Mouse (Mus musculus) liver, embryonic 12.5 days (tissue): ENCODE data around the gene Uhrf1. TPM values are rescaled to one million over a fixed set of nuclear protein-coding genes. Genes with fewer than 3 reads are reported as not detected.
A peak's percentile ranks its signal among the peaks of the same experiment; 100 is the strongest.

Experiments used
- ATAC-seq: fragments of 200-750 bp; cut with Nextera tagmentation; 2 replicates; pipeline ENCODE4 v1.8.0; 2017; ENCODE audit warnings: moderate number of reproducible peaks, mild to moderate bottlenecking, moderate library complexity
- H3K27ac ChIP-seq: fragments of 300-500 bp; sonication (generic); 2 replicates; pipeline ENCODE4 v1.5.1; 2016; ENCODE audit warnings: mild to moderate bottlenecking
- H3K27me3 ChIP-seq: fragments of 300-500 bp; sonication (generic); replicated peaks from 2 replicates; pipeline ENCODE4 v1.6.1; 2016; ENCODE audit warnings: mild to moderate bottlenecking, moderate library complexity
- H3K36me3 ChIP-seq: fragments of 300-500 bp; sonication (generic); 2 replicates; pipeline ENCODE4 v1.6.1; 2016; ENCODE audit warnings: mild to moderate bottlenecking, moderate library complexity
- H3K4me1 ChIP-seq: fragments of 300-500 bp; sonication (generic); 2 replicates; pipeline ENCODE4 v1.6.1; 2016
- H3K4me2 ChIP-seq: fragments of 300-500 bp; sonication (generic); 2 replicates; pipeline ENCODE4 v1.6.1; 2016; ENCODE audit warnings: mild to moderate bottlenecking, moderate library complexity
- H3K4me3 ChIP-seq: fragments of 300-500 bp; sonication (generic); 2 replicates; pipeline ENCODE4 v1.5.1; 2016; ENCODE audit warnings: mild to moderate bottlenecking, moderate library complexity
- H3K9ac ChIP-seq: fragments of 300-500 bp; sonication (generic); 2 replicates; pipeline ENCODE4 v1.6.1; 2016; ENCODE audit warnings: mild to moderate bottlenecking, moderate library complexity
- H3K9me3 ChIP-seq: fragments of 300-500 bp; sonication (generic); replicated peaks from 2 replicates; pipeline ENCODE4 v1.6.1; 2016; ENCODE audit warnings: mild to moderate bottlenecking, moderate library complexity
- WGBS: fragments of 180-500 bp; shearing (Covaris S2); methylation state at CpG from one replicate; pipeline ENCODE4 v1.1.7; 2016; ENCODE audit not compliant: insufficient replicate concordance; 5-methylcytosine and 5-hydroxymethylcytosine counted together
- polyA plus RNA-seq: library from polyadenylated mRNA; unstranded; fragments of >200 nt; fragmentation: Nextera tagmentation; extraction: Ambion mirVana; gene quantifications from 2 replicates; pipeline ENCODE4 v1.2.1, GENCODE M21; 2016

Gene Uhrf1
- polyA plus RNA-seq, 1 experiment from 2014 or later = 154 TPM

DNA sequence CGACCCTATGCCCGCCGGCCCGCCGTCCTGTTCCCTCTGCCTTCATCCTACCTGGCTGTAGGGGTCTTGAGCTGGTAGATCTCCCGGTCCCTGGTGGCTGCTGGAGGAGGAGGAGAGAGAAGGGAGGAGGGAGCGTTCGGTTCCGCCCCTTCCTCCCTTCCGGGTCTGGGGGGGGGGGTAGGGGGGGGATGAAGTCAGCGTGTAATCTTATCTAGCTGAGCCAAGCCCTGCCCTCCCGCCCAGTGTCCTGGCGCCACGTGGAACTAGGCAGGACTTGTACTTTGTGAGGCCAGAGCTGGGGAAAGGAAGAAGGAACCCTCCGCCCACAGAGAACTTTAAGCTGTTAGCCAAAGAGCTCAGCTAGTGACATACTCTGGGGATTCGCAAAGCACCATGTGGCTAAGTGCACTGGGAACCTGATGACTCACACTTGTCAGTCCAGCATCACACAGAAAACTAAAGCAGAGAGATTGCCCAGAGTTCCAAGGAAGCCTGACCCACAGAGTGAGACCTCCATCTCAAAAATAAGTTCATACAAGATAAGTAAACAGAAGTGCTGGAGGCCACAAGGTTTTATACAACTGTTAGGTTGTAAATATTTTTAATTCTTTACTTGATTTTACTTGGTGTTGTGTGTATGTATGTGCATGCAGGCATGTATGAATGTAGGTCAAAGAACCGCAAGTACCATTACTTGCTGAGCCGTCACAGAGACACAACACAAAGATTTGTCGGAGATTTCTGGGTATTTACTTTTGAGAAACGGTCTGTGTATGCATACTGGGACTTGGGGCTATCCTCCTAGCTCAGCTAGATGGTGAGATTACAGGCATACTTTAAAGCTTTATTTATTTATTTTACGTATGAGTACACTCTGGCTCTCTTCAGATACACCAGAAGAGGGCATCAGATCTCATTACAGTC, 26.2 kb upstream of the Uhrf1 start, which contains the start of gene Ticam1:
TSS of gene Ticam1 (minus strand) at position 144 of the 924 bp plus-strand sequence.
- peak within 1 kb of the TSS; percentile 74 for H3K4me3 ChIP-seq
- H3K9ac ChIP-seq = peak within 1 kb of the TSS; percentile 87
- H3K27me3 ChIP-seq = no peaks in the 10 kb centered on the region
- peak within 1 kb of the TSS; percentile 92 for H3K27ac ChIP-seq
- H3K9me3 ChIP-seq = no peaks in the 10 kb centered on the region
- peak within 1 kb of the TSS; percentile 91 for H3K4me2 ChIP-seq
- ATAC-seq = peak; percentile 89
- H3K36me3 ChIP-seq = peaks cover 45% of the 10 kb centered on the region
- H3K4me1 ChIP-seq = peaks cover 72% of the 10 kb centered on the region
- 3% methylated on average over 21 of the region's 21 CpGs for WGBS

DNA sequence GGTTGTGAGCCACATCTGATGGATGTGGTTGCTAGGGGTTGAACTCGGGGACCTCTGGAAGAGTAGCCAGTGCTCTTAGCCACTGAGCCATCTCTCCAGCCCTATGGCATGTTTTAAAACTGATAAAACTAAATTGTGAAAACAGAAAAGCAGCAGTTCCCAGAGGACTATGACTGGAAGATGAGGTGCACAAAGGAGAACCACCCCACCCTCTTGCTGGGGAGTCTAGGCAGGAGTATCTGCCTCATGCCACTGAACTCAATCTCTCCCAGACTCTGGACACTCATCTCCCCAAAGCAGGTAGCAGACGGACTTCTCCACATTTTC, 25.6 kb upstream of the Uhrf1 start:
- peaks cover 72% of the 10 kb centered on the region for H3K4me1 ChIP-seq
- no peaks in the 10 kb centered on the region for H3K9me3 ChIP-seq
- 22% methylated on average over 2 of the region's 2 CpGs for WGBS
- peak overlapping the region; percentile 92 for H3K27ac ChIP-seq
- no peaks in the 10 kb centered on the region for H3K27me3 ChIP-seq
- peak overlapping the region; percentile 91 for H3K4me2 ChIP-seq
- peaks cover 43% of the 10 kb centered on the region for H3K36me3 ChIP-seq
- H3K9ac ChIP-seq = peak overlapping the region; percentile 87
- peak overlapping the region; percentile 74 for H3K4me3 ChIP-seq
- ATAC-seq = peak; percentile 3; the same call in 1 of the 2 replicates

DNA sequence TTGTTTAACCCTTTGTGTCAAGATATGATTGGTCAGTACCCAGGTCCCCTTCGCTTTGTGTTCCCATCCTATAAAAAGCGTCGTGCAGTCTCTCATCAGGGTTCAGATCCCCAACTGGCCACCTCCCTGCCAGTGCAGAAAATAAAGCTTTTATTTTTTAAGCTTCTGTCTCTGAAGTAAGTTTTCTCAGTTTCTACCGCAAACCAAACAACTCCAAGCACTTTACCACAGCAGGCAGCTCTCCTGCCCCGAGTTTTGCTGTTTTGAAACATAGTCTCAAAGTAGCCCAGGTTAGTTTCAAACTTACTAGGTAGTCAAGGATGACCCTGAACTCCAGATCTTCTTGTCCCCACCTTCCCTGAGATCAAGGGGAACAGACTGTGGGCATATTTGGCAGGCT, 24.8 kb upstream of the Uhrf1 start:
- no peak for ATAC-seq
- Histone ChIP-seq H3K4me1 (peaks cover 73% of the 10 kb centered on the region), H3K27ac (peak overlapping the region; percentile 92), H3K9ac (no peak overlapping the region), H3K9me3 (no peaks in the 10 kb centered on the region), H3K27me3 (no peaks in the 10 kb centered on the region), H3K4me3 (no peak overlapping the region), H3K4me2 (peak overlapping the region; percentile 91; the same call in 1 of the 2 replicates), H3K36me3 (peaks cover 45% of the 10 kb centered on the region)
- WGBS = 87% methylated on average over 5 of the region's 5 CpGs

DNA sequence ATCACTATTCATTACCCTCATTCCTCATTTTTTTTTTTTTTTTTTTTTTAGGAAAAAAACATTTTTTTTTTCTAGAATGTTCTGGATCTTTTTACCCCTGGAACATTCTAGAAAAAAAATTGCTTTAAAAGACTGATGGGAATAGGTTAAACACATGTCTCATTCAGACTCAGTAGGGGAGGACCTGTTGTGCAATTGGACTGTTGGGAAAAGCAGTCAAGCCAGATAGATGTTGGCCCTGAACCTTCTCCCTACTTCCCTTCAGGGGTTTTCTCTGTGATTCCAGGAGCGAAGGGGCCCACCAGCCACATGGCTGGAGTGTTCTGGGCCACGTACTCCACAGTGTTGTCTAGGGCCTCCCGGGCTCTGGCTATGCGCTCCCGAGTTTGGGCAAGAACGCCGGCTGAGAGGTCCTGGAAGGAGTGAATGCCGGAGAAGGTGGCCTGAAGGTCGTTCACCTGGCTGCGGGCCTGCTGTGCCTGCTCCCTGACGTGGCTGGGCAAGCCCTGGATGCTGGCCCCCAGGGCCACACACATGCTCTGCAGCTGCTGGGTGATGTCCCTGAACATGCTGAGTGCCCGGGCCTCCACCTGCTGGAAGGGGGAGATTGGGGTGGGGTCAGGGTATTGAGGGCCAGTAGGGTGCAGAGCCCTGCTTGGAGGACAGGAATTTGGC, 23.5 kb upstream of the Uhrf1 start:
- no peak overlapping the region for H3K9ac ChIP-seq
- WGBS = 92% methylated on average over 12 of the region's 12 CpGs
- H3K27me3 ChIP-seq = no peaks in the 10 kb centered on the region
- H3K4me2 ChIP-seq = no peak overlapping the region
- 0 out of 2 replicates have a peak overlapping the region, but pooled peaks have one; percentile 43 for H3K27ac ChIP-seq
- peaks cover 50% of the 10 kb centered on the region for H3K36me3 ChIP-seq
- H3K4me1 ChIP-seq = peaks cover 61% of the 10 kb centered on the region
- H3K9me3 ChIP-seq = no peaks in the 10 kb centered on the region
- no peak overlapping the region for H3K4me3 ChIP-seq
- ATAC-seq = no peak

DNA sequence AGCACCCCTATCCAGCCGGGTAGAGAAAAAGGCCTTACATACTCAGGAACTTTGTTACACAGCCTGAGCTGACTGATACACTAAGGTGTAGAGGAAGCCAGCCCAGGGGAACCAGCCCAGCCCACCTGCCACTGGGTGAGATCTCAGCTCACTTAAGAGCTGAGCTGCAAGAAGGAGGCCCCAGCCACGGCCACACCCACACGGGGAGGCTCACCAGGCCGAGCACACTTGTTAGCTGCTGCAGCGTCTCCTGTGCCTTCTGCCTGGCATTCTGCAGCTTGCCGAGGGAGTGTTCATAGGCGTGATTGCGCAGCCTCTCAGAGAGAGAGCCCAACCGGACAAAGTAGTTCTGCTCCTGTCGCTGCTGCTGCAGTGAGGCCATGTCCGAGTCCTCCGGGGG, 21.9 kb upstream of the Uhrf1 start:
- H3K36me3 ChIP-seq = peaks cover 66% of the 10 kb centered on the region
- WGBS = 72% methylated on average over 12 of the region's 12 CpGs
- H3K4me3 ChIP-seq = no peak overlapping the region
- no peaks in the 10 kb centered on the region for H3K9me3 ChIP-seq
- no peak for ATAC-seq
- 0 out of 2 replicates have a peak overlapping the region, but pooled peaks have one; percentile 29 for H3K27ac ChIP-seq
- no peaks in the 10 kb centered on the region for H3K27me3 ChIP-seq
- peak overlapping the region; percentile 22 for H3K4me2 ChIP-seq
- H3K9ac ChIP-seq = no peak overlapping the region
- H3K4me1 ChIP-seq = peaks cover 54% of the 10 kb centered on the region

DNA sequence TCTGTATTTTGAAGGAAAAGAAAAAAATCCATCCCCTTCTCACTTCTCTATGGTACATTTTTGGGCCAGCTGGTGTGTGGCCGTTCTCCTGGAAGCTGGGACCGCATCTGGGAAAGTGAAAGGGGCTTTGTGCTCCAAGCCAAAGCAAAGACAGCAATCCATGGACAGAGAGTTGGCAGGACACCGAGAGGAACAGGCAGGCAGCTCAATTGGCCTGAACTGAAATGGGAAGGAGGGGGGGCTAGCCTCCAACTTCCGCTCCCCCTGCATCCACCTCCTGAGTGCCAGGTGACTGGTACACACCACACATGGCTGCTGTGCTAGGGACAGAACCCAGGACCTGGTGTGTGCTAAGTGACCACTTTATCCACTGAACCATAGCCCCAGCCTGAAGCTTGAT, 20.3 kb upstream of the Uhrf1 start:
- Histone ChIP-seq H3K4me3 (no peak overlapping the region), H3K4me1 (peaks cover 58% of the 10 kb centered on the region), H3K36me3 (peaks cover 73% of the 10 kb centered on the region), H3K27me3 (no peaks in the 10 kb centered on the region), H3K9ac (no peak overlapping the region), H3K27ac (0 out of 2 replicates have a peak overlapping the region, but pooled peaks have one; percentile 1), H3K9me3 (no peaks in the 10 kb centered on the region), H3K4me2 (no peak overlapping the region)
- no peak for ATAC-seq
- 86% methylated on average over 4 of the region's 4 CpGs for WGBS

DNA sequence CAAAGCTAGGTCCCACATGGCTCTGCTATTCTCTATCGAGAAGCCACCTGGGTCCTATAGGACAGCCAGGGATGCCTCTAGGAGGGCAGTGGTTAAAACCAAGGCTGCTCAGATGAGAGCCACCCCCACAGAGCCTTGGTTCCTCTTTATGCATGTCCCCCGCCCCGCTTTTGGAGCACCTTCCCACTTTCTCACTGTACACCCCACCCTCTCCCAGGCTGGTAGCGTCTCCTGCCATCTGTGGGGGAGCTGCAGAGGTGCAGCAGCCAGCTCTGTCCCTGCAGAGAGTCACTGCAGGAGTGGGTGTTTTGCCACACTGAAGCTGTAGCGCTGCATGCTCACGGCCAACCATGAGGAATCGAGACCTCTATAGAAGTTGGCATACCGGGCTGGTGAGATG, 19.8 kb upstream of the Uhrf1 start:
- Histone ChIP-seq H3K4me2 (no peak overlapping the region), H3K9me3 (no peaks in the 10 kb centered on the region), H3K9ac (no peak overlapping the region), H3K36me3 (peaks cover 72% of the 10 kb centered on the region), H3K4me1 (peaks cover 58% of the 10 kb centered on the region), H3K4me3 (no peak overlapping the region), H3K27me3 (no peaks in the 10 kb centered on the region), H3K27ac (0 out of 2 replicates have a peak overlapping the region, but pooled peaks have one; percentile 1)
- ATAC-seq = no peak
- 71% methylated on average over 8 of the region's 8 CpGs for WGBS

DNA sequence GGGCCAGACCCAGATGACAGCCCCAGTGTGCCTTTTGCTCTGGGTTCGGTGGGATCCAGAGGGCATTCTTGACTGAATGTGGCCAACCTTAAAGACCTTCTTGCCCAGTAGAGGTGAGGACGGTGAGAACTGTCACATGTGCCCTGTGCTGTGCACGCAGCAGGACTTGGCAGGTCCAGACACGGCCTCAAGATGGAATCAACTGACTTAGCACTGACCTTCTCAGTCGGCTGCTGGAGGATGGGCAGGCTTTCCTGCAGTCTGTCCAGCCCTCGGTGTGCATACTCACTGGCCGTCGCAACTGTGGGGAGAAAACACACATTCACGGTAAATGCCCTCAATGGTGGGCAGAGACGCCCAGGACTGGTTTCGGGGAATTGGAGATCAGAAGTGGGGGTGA, 17.1 kb upstream of the Uhrf1 start:
- no peak overlapping the region for H3K9ac ChIP-seq
- no peak overlapping the region for H3K4me3 ChIP-seq
- WGBS = 88% methylated on average over 11 of the region's 11 CpGs
- H3K4me1 ChIP-seq = peaks cover 68% of the 10 kb centered on the region
- H3K36me3 ChIP-seq = peaks cover 56% of the 10 kb centered on the region
- H3K4me2 ChIP-seq = no peak overlapping the region
- no peak for ATAC-seq
- no peaks in the 10 kb centered on the region for H3K27me3 ChIP-seq
- no peaks in the 10 kb centered on the region for H3K9me3 ChIP-seq
- H3K27ac ChIP-seq = no peak overlapping the region

DNA sequence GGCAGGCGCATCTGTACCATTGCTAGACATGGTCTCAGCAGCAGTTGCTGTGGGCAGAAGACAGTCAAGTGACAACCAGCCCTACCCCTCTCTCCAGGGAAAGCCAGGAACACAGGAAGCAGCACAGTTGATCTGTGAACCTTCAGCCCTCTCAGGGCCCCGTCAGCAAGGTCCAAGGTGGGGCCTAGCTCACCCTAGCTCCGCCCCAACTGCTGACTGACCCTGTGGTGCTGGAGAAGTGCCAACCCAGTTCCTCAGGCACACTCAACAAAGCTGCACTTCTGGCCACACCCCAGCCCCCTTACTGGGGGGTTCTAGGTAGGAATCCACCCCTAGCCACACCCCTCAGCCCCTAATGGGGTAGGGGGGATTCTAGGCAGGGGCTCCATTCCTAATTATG, 15.3 kb upstream of the Uhrf1 start:
- no peaks in the 10 kb centered on the region for H3K9me3 ChIP-seq
- 38% methylated on average over 3 of the region's 3 CpGs for WGBS
- peaks cover 40% of the 10 kb centered on the region for H3K36me3 ChIP-seq
- ATAC-seq = peak; percentile 56
- H3K4me2 ChIP-seq = peak overlapping the region; percentile 85
- peak overlapping the region; percentile 93 for H3K27ac ChIP-seq
- peaks cover 70% of the 10 kb centered on the region for H3K4me1 ChIP-seq
- H3K9ac ChIP-seq = peak overlapping the region; percentile 45
- no peaks in the 10 kb centered on the region for H3K27me3 ChIP-seq
- H3K4me3 ChIP-seq = peak overlapping the region; percentile 28

DNA sequence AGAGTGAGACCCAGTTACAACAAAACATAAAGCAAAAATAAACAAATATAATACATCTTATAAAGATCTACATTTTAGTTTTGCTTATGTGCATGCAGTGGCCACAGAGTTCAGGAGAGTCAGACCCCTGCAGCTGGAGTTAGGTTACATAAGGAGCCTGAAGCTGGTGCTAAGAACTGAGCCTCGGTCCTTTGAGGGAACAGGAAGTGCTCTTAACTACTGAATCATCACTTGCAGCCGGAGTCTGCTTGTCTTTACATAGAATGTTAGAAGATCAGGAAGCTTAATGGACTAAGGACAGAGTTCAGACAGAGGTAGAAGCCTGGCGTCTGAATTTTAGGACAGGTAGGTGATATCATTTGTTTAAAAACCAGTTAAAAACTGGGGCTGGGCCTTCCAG, 14.3 kb upstream of the Uhrf1 start:
- peak overlapping the region; percentile 93 for H3K27ac ChIP-seq
- H3K4me2 ChIP-seq = peak overlapping the region; percentile 85
- 26% methylated on average over 3 of the region's 3 CpGs for WGBS
- H3K4me1 ChIP-seq = peaks cover 65% of the 10 kb centered on the region
- no peaks in the 10 kb centered on the region for H3K9me3 ChIP-seq
- no peaks in the 10 kb centered on the region for H3K27me3 ChIP-seq
- H3K9ac ChIP-seq = peak overlapping the region; percentile 74; the same call in 1 of the 2 replicates
- peaks cover 31% of the 10 kb centered on the region for H3K36me3 ChIP-seq
- peak overlapping the region; percentile 64 for H3K4me3 ChIP-seq
- ATAC-seq = no peak

DNA sequence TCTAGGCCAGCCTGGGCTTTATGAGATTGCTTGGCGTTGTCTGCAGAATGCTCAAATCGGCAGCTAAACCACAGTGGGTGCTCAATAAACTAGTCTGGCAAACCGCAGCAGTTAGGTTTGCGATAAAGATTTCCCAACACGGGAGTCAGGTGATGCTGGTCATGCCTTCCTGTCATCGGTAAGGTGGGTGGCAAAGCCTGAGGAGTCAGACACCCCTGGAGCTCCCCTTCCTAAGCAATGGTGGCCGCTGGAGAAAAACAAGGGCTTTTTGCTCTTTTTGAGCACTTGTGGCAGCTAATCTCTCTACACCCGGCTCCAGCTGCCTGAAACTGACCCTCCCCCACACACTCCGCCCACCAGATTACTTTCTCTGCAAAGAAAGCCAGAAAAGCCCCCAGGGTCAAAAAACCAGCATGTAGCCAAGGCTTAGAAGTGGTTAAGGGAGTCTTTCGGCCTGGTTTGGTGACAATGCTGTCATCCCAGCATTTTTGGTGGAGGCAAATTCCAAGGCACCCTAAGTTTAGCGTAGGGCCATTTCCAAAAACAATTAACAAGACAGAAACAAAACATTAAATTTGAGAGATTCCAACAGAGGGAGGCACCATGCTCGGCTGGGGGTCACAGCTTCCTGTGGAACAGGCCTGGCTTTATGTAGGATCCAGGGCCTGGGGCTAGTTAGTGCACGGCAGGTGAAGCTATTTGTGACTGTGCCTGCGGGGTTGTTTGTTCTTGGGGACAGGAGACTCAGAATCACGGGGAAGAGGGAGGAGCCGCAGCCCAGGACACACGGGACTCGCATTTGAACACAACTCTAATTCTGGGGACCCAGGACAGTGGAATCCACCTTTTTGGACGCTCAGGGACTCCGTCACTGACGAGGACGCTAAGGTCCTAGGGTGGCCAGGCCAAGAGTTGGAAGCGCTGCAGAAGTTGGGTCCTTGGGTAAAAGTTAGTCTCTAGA, 13.5 kb upstream of the Uhrf1 start:
- H3K9ac ChIP-seq = peak overlapping the region; percentile 74
- peaks cover 23% of the 10 kb centered on the region for H3K36me3 ChIP-seq
- peak overlapping the region; percentile 85 for H3K4me2 ChIP-seq
- H3K9me3 ChIP-seq = no peaks in the 10 kb centered on the region
- 6% methylated on average over 23 of the region's 23 CpGs for WGBS
- peak; percentile 36 for ATAC-seq
- peaks cover 65% of the 10 kb centered on the region for H3K4me1 ChIP-seq
- peak overlapping the region; percentile 64 for H3K4me3 ChIP-seq
- H3K27ac ChIP-seq = peak overlapping the region; percentile 93
- no peaks in the 10 kb centered on the region for H3K27me3 ChIP-seq
